Mouse (Mus musculus): ENCODE results near the gene 1700008O03Rik. TPM values are rescaled to one million over a fixed set of nuclear protein-coding genes. Genes with fewer than 3 reads are reported as not detected.
A peak's percentile ranks its signal among the peaks of the same experiment; 100 is the strongest.

The 1700008O03Rik gene
- total RNA-seq (2021), result 1 to 10 TPM in 1 of 2 experiments, under 1 TPM in 1; 0.98 to 2.7 TPM
- long read RNA-seq, experiment 1, partial matches to known transcripts, result 0 of 6 reads
- long read RNA-seq, experiment 1, other reads (novel, unspliced or antisense), result 6 of 6 reads
- long read RNA-seq, experiment 2, partial matches to known transcripts, result 0 of 4 reads
- long read RNA-seq, experiment 2, other reads (novel, unspliced or antisense), result 3 of 4 reads

DNA sequence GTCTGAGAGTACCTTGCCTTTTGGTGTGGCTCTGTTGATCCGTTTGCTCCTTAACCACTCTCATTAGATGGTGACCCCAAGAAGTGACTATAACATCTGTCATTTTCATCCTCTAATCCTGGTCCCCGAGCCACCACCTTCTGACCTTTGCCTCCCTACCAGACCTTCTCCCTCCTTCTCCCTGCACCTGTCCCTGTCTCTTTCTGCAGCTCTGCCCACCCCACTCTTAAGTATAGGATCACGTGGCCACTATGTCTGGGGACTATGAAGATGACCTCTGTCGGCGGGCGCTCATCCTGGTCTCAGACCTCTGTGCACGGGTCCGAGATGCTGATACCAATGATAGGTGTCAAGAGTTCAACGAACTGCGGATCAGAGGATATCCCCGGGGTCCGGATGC, at the start of gene 1700008O03Rik:
TSS of gene 1700008O03Rik (minus strand) at position 101 of the 400 bp plus-strand sequence.
- no peak for DNase-seq (ENCODE audit: low spot score in 2 of 2)

DNA sequence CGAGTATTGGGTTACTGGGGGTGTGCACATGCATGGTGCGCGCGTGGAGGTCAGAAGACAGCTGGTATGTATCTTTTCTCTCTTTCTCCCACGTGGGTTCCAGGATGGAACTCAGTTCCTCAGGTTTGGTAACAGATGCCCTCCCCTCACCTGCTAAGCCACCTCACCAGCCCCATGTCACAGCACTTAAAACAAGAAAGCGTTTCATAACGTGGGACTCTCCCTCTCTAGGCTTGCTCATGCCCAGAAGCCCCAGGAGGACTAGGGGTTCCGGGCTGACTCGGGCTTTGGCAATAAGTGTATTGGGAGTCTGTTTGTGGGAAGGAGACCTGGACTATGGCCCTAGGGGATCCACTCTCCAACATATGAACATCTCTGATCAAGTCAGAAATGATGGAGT, 48.5 kb upstream of the 1700008O03Rik start:
- DNase-seq (ENCODE audit: low spot score in 2 of 2), result no peak

DNA sequence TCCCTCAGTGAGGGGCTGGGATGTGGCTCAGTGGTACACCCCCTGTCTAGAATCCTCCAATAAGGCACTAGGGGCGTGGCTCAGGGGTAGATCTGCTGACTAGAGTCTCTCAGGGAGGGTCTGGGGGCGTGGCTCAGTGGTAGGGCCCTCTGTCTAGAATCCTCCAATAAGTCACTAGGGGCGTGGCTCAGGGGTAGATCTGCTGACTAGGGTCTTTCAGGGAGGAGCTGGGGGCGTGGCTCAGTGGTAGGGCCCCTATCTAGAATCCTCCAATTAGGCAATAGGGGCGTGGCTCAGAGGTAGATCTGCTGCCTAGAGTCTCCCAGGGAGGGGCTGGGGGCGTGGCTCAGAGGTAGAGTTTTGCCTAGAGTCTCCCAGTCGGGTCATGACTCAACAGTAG, 47.8 kb upstream of the 1700008O03Rik start:
- DNase-seq (ENCODE audit: low spot score in 2 of 2), result no peak

DNA sequence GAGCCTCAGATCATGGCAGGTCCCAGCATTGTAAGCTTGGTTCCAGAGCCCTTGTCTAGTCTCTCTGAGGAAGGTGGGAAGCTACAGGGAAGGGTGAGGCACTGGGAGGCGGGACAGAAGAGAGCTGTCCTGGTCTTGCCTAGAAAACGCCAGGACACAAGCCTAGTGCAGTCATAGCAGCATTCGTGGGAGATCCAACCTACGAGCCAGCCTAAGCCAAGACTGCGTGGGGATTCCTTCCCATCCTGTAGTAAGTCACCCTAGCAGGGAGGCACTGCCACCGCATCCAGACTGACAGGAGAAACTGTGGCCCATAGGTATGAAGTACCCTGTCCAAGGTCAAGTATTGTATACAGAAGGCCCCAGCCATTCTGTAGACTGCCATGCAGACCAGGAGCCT, 46.9 kb upstream of the 1700008O03Rik start:
- peak in 1 of 2 experiments; percentile 42 for DNase-seq (ENCODE audit: low spot score in 2 of 2)

DNA sequence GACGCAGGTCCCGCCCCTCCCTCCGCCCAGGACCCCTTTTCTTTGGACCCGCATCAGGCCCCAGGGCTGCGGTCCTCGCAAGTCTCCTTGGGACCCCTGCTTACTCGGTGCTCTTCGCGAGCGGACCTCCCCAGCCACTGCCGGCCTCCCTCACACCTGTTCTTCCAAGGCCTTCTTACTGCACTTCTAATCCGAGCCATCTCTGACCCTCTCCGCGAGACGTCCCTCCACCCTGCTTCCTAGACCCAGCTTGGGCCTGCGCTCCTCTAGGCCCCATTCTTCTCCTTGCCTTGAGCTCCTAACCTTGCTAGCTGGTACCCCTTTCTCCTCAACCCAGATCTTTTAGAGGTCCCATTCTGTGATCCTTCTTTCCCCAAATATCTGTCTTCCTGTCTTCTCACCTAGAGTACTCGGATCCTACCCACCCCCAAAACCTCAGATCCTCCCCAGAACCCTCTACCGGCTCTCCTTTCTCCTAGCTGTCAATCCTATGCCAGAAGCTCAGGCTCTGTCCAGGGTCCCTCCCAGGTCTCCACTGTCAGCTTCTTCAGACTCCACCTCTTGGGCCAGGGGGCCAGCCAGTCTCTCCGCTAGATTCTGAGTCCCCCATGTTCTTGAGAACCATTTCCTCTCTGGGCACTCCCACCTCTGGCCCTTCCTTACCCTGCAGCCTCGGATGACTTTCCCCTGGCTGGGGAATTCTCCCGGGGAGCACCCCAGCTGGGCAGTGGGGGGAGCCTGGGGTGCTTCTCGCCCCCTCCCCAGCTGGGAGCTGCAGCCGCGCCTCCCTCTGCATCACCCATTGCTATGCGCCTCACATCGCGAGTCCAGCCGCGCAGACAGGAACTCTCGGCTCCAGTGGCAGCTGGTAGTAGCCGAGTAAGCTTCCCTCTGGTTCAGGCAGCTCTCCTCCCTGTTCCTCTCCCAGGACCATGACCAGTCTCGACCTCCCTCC, 44.2 kb upstream of the 1700008O03Rik start:
- DNase-seq (ENCODE audit: low spot score in 2 of 2), result peak; percentile 47 to 61

DNA sequence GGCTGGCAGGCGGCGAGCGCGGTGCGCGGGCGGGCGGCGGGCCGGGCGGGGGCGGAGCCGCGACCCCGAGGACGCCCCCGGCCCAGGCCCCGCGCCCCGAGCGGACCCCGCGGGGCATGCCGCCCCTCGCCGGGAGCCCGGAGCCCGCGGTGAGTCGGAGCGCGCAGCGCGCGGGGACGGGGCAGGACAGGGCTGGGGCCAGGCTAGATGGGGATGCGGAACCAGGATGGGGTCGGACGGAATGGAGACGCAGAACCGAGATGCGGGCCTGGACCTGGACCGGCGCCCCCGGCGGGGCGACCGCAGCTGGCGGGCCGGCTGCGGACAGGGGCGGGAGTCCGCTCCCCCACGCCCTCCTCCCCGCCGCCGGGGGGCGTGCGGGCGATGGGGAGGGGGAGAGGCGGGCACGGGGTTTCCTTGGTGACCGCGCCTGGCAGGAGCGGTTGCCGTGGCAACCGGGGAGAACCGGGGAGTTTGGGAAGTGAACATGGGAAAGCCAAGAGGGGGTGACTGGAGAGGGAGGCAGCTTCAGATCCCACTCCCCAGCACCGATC, 43.4 kb upstream of the 1700008O03Rik start, which contains the start of gene Lrrc4b:
TSS of gene Lrrc4b (plus strand) at position 51 of the 554 bp plus-strand sequence.
- peak; percentile 67 to 86 for DNase-seq (ENCODE audit: low spot score in 2 of 2)

DNA sequence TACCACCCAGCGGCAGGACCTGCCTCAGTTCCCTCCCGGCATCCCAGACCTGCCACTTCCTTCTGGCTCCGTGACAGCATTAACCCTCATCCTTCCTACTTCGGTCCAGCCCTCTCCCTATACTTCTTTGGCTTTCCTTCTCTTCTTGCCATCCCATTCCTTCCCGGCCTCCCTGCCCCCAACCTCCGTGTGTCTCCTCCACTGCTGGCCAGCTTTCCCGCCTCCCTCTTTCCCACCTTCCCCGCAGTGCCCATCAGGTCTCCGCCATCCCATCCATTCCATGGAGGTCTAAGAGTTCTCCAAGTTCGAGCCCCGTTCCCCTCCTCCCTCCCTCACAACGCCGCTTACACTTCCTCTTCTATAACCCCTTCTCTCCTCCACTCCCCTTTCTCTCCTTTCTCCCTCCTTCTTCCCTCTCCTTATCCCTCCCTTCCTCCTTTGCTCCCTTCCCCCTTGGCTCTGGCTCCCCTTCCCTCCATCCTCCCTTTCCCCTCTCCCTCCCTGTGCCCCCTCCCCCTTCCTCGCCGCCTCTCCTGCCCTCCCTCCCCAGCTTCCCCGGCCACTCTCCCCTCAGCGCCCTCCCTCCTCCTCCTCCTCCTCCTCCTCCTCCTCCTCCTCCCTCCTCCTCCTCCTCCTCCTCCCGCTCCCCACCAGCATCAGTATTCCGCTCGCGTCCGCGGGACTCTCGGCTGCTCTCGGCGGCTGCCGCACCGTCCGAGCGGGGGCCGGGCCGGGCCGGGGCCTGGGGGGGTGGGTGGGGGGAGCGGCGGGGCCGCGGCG, 42.7 kb upstream of the 1700008O03Rik start:
- DNase-seq (ENCODE audit: low spot score in 2 of 2), result peak; percentile 56 to 58

DNA sequence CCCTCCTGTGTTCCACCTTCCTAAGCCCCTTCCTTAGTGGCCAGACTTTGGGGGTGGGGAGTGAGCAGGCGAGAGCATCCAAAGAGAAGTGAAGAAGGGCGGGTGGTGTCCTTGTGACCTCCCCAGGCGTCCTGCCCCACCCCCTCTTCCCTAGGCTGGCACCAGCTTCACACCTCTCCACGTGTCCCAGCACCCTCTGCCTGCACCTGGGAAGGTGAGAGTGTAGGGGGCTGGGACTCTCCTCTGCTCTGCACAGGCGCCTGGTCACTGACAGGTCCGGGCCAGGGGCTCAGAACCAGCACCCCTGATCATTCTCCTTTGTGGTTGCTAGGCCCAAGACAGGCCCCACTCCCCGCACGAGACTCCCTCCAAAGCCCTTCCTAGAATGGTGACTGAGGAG, 42.0 kb upstream of the 1700008O03Rik start:
- DNase-seq (ENCODE audit: low spot score in 2 of 2), result no peak

DNA sequence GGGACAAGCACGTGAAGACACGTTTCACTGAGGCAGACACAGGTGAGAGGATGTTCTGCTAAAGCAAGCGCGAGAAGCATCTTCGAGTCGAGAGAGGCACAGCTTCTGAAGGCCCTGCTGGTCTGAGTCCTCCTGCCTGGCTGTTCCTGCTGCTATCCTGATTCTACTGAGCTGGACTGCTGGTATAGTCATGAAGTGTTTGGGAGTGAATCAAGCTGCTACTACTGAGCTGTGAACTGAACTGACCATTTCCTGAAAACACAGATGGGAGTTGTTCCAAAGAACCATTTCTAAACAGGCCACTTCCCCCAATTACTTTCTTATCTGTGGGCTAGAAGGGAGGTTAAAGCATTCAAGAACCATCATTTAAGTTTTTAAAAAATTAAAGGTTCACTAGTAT, 27.7 kb upstream of the 1700008O03Rik start:
- DNase-seq (ENCODE audit: low spot score in 2 of 2), result no peak

DNA sequence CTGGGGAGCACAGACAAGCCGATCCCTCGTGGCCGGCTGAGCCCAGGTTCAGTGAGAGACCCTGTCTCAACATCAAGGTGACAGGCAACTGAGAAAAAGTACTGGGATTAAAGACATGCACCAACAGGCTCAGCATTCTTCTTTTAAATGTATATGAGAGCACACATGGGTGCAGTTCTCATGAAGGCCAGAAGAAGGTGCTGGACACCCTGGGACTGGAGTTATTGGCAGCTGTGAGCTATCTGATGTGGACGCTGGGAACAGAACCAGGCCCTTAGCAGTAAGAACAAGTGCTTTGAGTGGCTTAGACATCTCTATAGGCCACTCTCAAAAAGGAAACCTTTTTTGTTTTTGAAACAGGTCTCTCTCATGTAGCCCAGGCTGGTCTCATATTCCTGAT, 25.5 kb upstream of the 1700008O03Rik start:
- no peak for DNase-seq (ENCODE audit: low spot score in 2 of 2)

DNA sequence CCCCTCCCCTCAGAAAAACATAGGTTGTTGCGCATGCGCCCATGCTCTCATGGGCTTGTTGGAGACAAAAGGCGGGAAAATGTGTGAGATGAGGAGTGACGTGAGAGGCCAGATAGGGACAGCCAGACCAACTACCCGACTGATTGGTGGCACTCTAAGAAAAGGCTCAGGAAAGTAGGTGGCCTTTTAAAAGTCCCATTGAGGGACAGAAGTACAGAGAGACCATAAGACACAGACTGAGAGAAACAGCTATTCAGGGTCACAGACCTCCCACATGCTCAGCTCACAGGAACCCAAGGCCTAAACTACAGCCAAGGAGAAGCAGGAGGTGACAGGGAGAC, 20.4 kb upstream of the 1700008O03Rik start:
- DNase-seq (ENCODE audit: low spot score in 2 of 2), result no peak

DNA sequence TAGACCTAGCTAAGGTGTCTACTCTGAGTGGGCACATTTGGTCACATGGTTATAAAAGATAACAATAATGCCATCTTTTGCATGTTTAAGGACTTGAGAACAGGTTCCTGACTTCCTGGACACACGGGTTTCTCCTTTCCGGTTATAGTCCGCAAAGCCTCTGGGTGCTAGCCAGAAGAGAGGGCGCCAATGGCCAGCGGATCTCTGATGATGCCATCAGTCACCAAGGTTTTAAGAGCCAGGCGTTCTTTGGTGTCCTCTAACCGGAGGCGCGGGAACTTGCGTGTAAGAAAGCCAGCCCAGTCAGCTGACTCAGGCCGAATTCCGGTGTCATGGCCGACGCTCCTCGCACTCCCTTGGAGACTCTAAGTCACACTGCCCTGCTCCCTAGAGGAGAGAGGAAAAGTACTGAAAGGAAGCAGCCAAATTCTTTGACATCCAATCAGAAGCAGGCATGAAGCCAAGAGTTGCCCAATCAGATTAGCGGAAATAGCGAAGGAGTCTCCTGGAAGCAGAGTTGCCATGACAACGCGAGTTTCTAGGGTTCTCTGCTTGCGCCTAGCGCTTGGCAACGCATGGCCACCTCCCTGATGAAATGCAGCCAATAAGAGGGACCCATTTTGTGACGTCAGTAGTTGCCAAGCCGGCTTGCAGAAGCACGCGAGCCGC, 19.9 kb upstream of the 1700008O03Rik start:
- peak; percentile 95 to 97 for DNase-seq (ENCODE audit: low spot score in 2 of 2)

DNA sequence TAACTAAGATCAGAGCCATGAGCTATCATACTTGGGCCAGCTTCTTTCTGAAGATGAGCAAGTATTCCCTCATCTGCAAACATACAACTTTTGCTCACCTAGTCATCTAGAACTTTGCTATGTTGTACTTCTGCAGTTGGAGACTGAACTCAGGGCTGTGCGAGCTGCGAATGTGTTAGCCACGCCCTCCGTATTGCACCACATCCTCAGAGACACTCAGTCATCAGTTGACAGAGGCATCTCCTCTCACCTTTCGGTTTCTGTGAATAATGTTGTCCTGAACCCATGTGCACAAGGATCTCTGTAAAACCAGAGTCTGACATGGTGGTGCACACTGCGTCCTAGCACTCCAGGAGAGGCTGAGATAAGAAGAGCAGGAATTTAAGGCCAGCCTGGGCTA, 16.1 kb upstream of the 1700008O03Rik start:
- DNase-seq (ENCODE audit: low spot score in 2 of 2), result no peak

DNA sequence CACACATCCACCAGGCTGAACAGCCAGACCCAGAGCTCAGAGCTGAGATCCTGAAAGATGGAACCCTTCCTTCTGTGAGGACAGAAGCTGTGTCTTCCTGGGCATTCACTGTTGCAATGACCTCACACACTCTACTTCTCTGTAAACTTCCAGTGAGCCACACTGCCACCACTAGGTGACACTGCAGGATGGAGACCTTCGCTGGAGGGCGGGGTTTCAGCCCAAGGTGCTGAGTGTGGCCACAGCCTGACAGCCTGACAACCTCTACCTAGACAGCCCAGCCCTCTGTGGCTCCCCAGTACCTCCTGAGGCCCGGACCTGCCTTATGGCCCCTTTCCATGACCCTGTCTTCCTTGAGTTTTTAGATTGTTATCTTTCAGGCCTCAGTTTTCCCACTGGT, 12.9 kb upstream of the 1700008O03Rik start:
- DNase-seq (ENCODE audit: low spot score in 2 of 2), result peak; percentile 48 to 64

DNA sequence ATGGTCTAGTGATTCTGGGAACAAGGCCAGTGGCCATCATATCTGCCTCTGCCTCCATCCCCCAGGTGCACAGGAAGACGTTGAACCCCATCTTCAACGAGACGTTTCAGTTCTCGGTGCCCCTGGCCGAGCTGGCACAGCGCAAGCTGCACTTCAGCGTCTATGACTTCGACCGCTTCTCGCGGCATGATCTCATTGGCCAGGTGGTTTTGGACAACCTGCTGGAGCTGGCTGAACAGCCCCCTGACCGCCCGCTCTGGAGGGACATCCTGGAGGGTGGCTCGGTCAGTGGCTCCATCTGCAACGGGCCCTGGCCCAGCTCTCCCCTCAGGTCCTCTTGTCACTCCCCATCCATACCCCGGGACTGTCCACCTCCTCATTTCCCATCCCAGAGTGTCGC, 7.7 kb upstream of the 1700008O03Rik start:
- no peak for DNase-seq (ENCODE audit: low spot score in 2 of 2)

DNA sequence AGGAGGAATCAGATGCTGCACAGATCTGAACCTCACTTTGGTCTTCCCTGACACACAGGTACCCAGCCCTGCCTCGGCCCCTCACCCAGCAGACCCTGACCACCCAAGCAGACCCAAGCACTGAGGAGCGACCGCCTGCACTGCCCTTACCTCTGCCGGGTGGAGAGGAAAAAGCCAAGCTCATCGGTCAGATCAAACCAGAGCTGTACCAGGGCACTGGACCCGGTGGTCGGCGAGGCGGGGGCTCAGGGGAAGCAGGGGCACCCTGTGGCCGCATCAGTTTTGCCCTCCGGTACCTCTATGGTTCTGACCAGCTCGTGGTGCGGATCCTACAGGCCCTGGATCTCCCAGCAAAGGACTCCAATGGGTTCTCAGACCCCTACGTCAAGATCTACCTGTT, 6.7 kb upstream of the 1700008O03Rik start:
- no peak for DNase-seq (ENCODE audit: low spot score in 2 of 2)

DNA sequence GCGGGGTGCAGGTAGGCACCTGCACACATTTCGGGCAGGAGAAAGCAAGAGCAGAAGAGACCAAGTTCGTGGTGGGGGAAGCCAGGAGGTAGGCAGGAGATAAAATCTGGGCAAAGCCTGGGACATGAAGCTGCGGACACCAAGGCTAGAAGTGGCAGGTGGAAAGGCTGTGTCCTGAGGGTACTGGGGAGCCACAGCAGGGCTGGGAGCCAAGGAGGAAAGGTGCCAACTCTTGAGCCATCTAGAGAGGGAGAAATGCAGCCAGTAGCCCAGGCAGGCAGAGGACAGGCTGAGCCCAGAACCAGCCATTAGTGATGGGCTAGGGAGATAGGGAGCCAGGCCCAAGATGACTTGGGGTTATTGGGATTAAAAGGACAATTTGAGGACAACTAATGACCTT, 6.2 kb upstream of the 1700008O03Rik start:
- DNase-seq (ENCODE audit: low spot score in 2 of 2), result no peak

DNA sequence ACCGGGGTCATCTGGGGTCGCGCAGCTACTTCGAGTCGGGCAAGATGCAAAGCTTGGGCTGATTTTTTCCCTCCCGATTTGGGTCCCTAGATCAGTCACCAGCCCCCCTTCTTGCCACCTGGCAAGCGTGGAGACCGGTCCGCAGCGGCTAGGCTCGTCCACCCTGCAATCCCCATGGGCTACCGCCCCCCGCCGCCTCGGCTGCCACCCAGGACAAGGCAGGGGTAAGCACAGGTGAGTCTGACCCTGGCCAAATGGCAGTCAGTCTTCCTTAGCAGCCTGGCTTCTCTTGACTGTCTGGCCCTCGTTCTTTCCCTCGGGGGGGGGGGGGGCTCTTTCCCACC, 932 bp downstream of the 1700008O03Rik start:
- DNase-seq (ENCODE audit: low spot score in 2 of 2), result no peak

DNA sequence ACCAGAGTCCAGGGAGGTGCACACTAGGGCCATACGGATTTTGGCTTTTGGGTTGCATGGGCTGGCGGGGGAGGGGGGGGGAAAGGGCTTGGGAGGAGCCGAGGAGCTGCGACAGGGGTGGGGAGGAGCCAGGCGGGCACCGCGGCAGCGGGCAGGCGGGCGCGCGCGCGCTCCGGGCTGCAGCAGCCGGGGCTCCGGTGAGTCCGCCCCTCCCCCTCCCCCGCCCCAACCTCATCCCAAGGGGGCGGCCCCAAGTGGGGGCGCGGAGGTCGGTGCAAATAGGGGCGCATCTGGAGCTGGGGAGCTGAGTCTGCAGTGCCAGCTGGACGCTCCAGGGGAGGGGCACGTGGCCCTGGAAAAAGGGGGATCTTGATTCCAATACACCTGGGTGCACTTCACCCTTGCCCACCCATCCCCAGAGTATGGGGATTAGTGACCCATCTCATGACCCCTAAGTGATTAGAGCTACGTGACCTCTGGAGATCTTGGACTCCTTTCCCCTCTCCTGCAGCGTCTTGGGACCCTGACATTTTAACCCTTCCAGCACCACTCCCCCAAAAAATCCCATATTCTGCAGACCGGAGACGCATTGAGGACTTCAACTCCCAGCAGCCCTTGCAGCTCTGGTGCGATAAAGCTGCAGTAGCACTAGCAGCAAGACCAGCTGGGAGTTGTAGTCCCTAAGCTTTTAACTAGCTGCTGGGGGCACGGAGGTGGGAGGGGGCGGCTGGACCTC, 1.5 kb downstream of the 1700008O03Rik start, which contains the start of gene Syt3:
TSS of gene Syt3 (plus strand) at position 123 of the 736 bp plus-strand sequence.
- peak; percentile 74 to 79 for DNase-seq (ENCODE audit: low spot score in 2 of 2)

DNA sequence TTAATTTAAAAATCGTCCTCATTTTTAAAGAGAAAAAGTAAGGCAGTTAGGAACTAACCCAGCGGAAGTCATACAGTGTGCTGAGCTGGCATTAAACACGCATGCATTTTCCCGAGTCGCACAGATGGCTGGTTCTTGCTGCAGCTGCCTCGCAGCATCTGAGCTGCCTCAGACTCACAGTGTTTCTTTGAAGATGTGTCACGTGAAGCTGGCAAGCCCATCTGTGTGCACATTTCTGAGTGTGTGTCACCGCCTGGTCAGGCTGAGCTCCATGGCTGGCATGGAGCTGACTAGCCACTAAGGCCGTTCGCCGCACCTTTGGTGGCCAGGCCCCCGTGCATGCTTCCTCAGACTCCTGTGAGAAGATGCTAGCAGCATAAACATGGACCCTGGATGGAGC, 3.1 kb downstream of the 1700008O03Rik start:
- peak; percentile 74 to 85 for DNase-seq (ENCODE audit: low spot score in 2 of 2)

Data from left cerebral cortex, adult 18-20 months (tissue).